Mouse (Mus musculus): ENCODE measurements around the gene Acvr2b.

Acvr2b gene

GRCm38 (mm10) chr9:119473608-119474164 lies 71.8 kb downstream of the Acvr2b start:
- DNase-seq (ENCODE audit: low spot score), result no peak

GRCm38 (mm10) chr9:119474717-119475611 lies 73.0 kb downstream of the Acvr2b start:
- no peak for DNase-seq (ENCODE audit: low spot score)

- DNase-seq (ENCODE audit: low spot score), result no peak
These were observed 75.8 kb downstream of the Acvr2b start for GRCm38 (mm10) chr9:119477754-119478153.

- DNase-seq (ENCODE audit: low spot score), result no peak
These were observed 76.4 kb downstream of the Acvr2b start for GRCm38 (mm10) chr9:119478345-119478744.

GRCm38 (mm10) chr9:119479297-119479696 lies 77.4 kb downstream of the Acvr2b start:
- no peak for DNase-seq (ENCODE audit: low spot score)

GRCm38 (mm10) chr9:119481612-119482011 lies 79.7 kb downstream of the Acvr2b start:
- no peak for DNase-seq (ENCODE audit: low spot score)

- DNase-seq (ENCODE audit: low spot score), result no peak
These were observed 81.8 kb downstream of the Acvr2b start for GRCm38 (mm10) chr9:119483554-119484353.

- DNase-seq (ENCODE audit: low spot score), result no peak
These were observed 82.5 kb downstream of the Acvr2b start for GRCm38 (mm10) chr9:119484420-119484819.

Measured in layer of hippocampus, adult 11-12 months (tissue).